Mouse (Mus musculus) central nervous system, embryonic 11.5 days (tissue): ENCODE results near the gene H2-M1. TPM values are rescaled to one million over a fixed set of nuclear protein-coding genes. Genes with fewer than 3 reads are reported as not detected.

Experiments
- polyA plus RNA-seq: library from polyadenylated mRNA; depleted of rRNA; stranded (reverse); fragments of >200 nt; gene quantifications from 2 replicates; pipeline ENCODE4 v1.2.3, GENCODE M21; 2012; rRNA removed

H2-M1 gene
- not detected in 2 replicates for polyA plus RNA-seq

DNA sequence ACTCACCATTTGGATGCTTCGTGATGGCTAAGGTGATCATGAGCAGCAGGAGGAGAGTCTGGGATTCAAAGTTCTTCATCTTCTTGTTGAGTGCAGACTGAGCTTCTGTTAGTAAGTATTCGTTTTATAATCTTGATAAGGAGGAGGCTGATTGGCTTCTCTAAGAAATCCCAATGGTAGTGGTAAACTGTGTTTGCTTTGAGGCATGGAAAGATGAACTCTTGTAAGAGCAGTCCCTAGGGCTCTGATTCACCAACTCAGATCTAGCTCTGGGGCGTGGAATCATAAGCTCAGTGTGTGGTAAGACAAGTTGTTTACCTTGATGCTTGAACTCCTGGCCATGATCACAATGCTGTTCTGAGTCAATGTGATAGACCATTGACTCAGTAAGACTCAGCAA lies at the start of gene H2-M1:
Gene H2-M1 (minus strand): TSS at position 101 of the 400 bp plus-strand sequence.

GRCm38 (mm10) chr17:36642566-36642965 lies 29.5 kb downstream of the H2-M1 start, which contains the start of gene H2-M9:
Gene H2-M9 (minus strand): TSS chr17:36642666.

Other genes starting within 250 kb of the H2-M1 start
- gene H2-M10.4, start 209.9 kb downstream of the H2-M1 start, polyA plus RNA-seq, result not detected in 2 replicates
- gene H2-M11, start 125.1 kb downstream of the H2-M1 start, polyA plus RNA-seq, result not detected in 2 replicates
- not detected in 2 replicates for gene H2-M9, start 29.6 kb downstream of the H2-M1 start, polyA plus RNA-seq
- gene H2-M10.5, start 100.7 kb upstream of the H2-M1 start, polyA plus RNA-seq, result not detected in 2 replicates
- not detected in 2 replicates for gene H2-M10.6, start 140.0 kb upstream of the H2-M1 start, polyA plus RNA-seq
- gene Trim26, start 164.9 kb upstream of the H2-M1 start, polyA plus RNA-seq, result 40.5 and 46.1 TPM in 2 replicates
- 0.08 and 0.12 TPM in 2 replicates for gene Trim15, start 195.0 kb upstream of the H2-M1 start, polyA plus RNA-seq
- gene Trim10, start 197.4 kb upstream of the H2-M1 start, polyA plus RNA-seq, result 8.1 and 10.7 TPM in 2 replicates
- gene Trim40, start 217.9 kb upstream of the H2-M1 start, polyA plus RNA-seq, result not detected in 2 replicates
- gene Trim31, start 225.9 kb upstream of the H2-M1 start, polyA plus RNA-seq, result not detected in 2 replicates